In the genomic region with DNA sequence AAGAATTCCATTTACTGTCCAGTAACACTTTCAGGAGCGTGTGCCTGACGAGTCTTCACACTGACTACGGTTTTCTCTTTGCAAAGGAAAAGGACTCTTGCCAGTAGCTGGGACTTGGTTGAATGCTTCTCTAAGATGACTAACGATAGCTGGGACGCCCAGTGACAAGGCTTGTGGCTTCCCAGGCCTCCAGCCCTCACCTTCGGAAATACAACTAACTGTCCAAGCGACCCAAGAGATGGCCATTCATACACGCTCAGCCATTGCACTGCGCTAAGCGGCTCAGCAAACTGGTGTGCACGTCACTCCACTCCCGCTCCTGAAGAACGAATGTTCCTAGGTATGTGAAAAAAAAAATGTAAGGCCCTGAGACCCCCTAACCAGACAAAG, we compare ENCODE assay signal across 7 mouse cellular contexts. TPM values are rescaled to one million over a fixed set of nuclear protein-coding genes. Genes with fewer than 3 reads are reported as not detected.
DNase-seq lines count a peak whose midpoint lies in the region; ATAC-seq and TF ChIP-seq lines count a peak whose summit lies in the region.

No protein-coding gene starts in this region.

- H3K27ac ChIP-seq in heart, postnatal 0 days (ENCODE audit: low read depth) = no peak overlapping the region
- no peak overlapping the region for H3K27ac ChIP-seq in liver, adult 2 months (replicated peaks; ENCODE audit: insufficient read depth, low read depth, low read length)
- H3K27ac ChIP-seq in olfactory bulb, adult 2 months (ENCODE audit: insufficient read depth, low read depth, low read length) = no peak overlapping the region

- H3K27me3 ChIP-seq in heart, postnatal 0 days (ENCODE audit: control insufficient read depth, insufficient read depth, low read length) = no peaks in the 10 kb centered on the region
- H3K27me3 ChIP-seq in liver, adult 2 months (ENCODE audit: control insufficient read depth, insufficient read depth, low read length) = peaks cover 3% of the 10 kb centered on the region; the same call in 1 of the 2 replicates

- peaks cover 8% of the 10 kb centered on the region; the same call in 1 of the 2 replicates for H3K4me1 ChIP-seq in heart, postnatal 0 days (ENCODE audit: control insufficient read depth, insufficient read depth)
- peaks cover 2% of the 10 kb centered on the region; the same call in 1 of the 2 replicates for H3K4me1 ChIP-seq in liver, adult 2 months (ENCODE audit: control insufficient read depth, insufficient read depth, low read length)
- H3K4me1 ChIP-seq in olfactory bulb, adult 2 months (ENCODE audit: control insufficient read depth, insufficient read depth, low read length) = peaks cover 6% of the 10 kb centered on the region

- WGBS in heart, postnatal 0 days = 10% methylated on average over 13 of the region's 13 CpGs
- WGBS in liver, adult 2 months = 8% methylated on average over 13 of the region's 13 CpGs
- WGBS in olfactory bulb, adult 2 months = 8% methylated on average over 13 of the region's 13 CpGs

- H3K9me3 ChIP-seq in heart, postnatal 0 days (replicated peaks; ENCODE audit: control insufficient read depth, low read length) = no peaks in the 10 kb centered on the region

- H3K9ac ChIP-seq in heart, postnatal 0 days (replicated peaks; ENCODE audit: low read depth, low read length) = peak overlapping the region; percentile 57
- 0 out of 2 replicates have a peak overlapping the region, but pooled peaks have one; percentile 4 for H3K9ac ChIP-seq in liver, adult 2 months (ENCODE audit: low read depth, low read length)

- intact Hi-C loops in gastrocnemius, postnatal 36 days (cut with DNase I) = no loop called here

- H3K4me3 ChIP-seq in heart, postnatal 0 days (ENCODE audit: low read depth, low read length) = peak overlapping the region; percentile 80
- peak overlapping the region; percentile 95 for H3K4me3 ChIP-seq in liver, adult 2 months (ENCODE audit: insufficient read depth, low read depth, low read length)
- peak overlapping the region; percentile 29 for H3K4me3 ChIP-seq in olfactory bulb, adult 2 months (ENCODE audit: insufficient read depth, low read depth, low read length)

- peak overlapping the region; percentile 77 for H3K4me2 ChIP-seq in heart, postnatal 0 days (ENCODE audit: low read depth, low read length)

- peak; percentile 9 to 52 for DNase-seq in right cerebral cortex, adult 2 months (ENCODE audit: low spot score in 2 of 2)
- no peak for DNase-seq in right cerebral cortex, adult 18-20 months
- DNase-seq in cerebellum, postnatal 14 days = peak; percentile 52 to 57
- DNase-seq in heart, postnatal 0 days (ENCODE audit: low spot score) = no peak
- no peak for DNase-seq in liver, adult 2 months (ENCODE audit: extremely low read depth, low read depth, low spot score)
- DNase-seq in gastrocnemius, postnatal 36 days = no peak

- no peak for ATAC-seq in heart, postnatal 0 days (ENCODE audit: insufficient read depth, low read depth)

- no peaks in the 10 kb centered on the region for H3K79me2 ChIP-seq in liver, adult 2 months (ENCODE audit: control insufficient read depth, insufficient read depth, low read length)

- no peak for TF ChIP-seq CTCF in heart, postnatal 0 days (IDR thresholded peaks at IDR 0.05; ENCODE audit: low read depth)
- no peak for TF ChIP-seq CTCF in liver, adult 2 months (IDR thresholded peaks at IDR 0.05; ENCODE audit: low read depth, low read length)
- TF ChIP-seq CTCF in olfactory bulb, adult 2 months (IDR thresholded peaks at IDR 0.05; ENCODE audit: insufficient read depth, low read depth, low read length) = no peak

- H3K36me3 ChIP-seq in heart, postnatal 0 days (replicated peaks; ENCODE audit: control insufficient read depth, insufficient read depth, low read length) = no peaks in the 10 kb centered on the region
- H3K36me3 ChIP-seq in liver, adult 2 months (ENCODE audit: control insufficient read depth, insufficient read depth, low read length) = no peaks in the 10 kb centered on the region

- TF ChIP-seq POLR2A in liver, adult 2 months (IDR thresholded peaks at IDR 0.05; ENCODE audit: extremely low read depth, insufficient read depth, low read length) = no peak
- TF ChIP-seq POLR2A in olfactory bulb, adult 2 months (IDR thresholded peaks at IDR 0.05; ENCODE audit: insufficient read depth, low read depth, low read length) = no peak

- no peak for TF ChIP-seq EP300 in heart, postnatal 0 days (IDR thresholded peaks at IDR 0.05; ENCODE audit: low read depth)

RNA-seq across cellular contexts. Expression of gene Golm1, which starts 0.9 kb away (rescaled TPM):
- total RNA-seq in heart, postnatal 0 days (2014; rRNA removed; ENCODE audit: low replicate concordance) = 26.6 and 30.4 TPM in 2 replicates
- polyA plus RNA-seq in heart, postnatal 0 days (2015; fragmentation: Nextera tagmentation; extraction: Ambion mirVana) = 19.9 and 20.8 TPM in 2 replicates
- 3.3 and 3.6 TPM in 2 replicates for total RNA-seq in liver, adult 2 months (2014; rRNA removed)
- 1.1 and 1.2 TPM in 2 replicates for polyA plus RNA-seq in liver, adult 2 months (2012; rRNA removed)
- polyA plus RNA-seq in olfactory bulb, adult 2 months (2012; ENCODE audit: insufficient read depth, insufficient read length, low replicate concordance, missing spikeins) = not detected in 2 replicates
- total RNA-seq in gastrocnemius, postnatal 36 days (2021) = 1 to 10 TPM; 5.9 to 6.8 TPM

RNA-seq across cellular contexts. Expression of gene 4921517D22Rik, which starts 19.2 kb away (rescaled TPM):
- not detected in 2 replicates for total RNA-seq in heart, postnatal 0 days (2014; rRNA removed; ENCODE audit: low replicate concordance)
- polyA plus RNA-seq in heart, postnatal 0 days (2015; fragmentation: Nextera tagmentation; extraction: Ambion mirVana) = not detected in 2 replicates
- total RNA-seq in liver, adult 2 months (2014; rRNA removed) = not detected in 2 replicates
- not detected in 2 replicates for polyA plus RNA-seq in liver, adult 2 months (2012; rRNA removed)
- polyA plus RNA-seq in olfactory bulb, adult 2 months (2012; ENCODE audit: insufficient read depth, insufficient read length, low replicate concordance, missing spikeins) = not detected in 2 replicates
- total RNA-seq in gastrocnemius, postnatal 36 days (2021) = not detected

RNA-seq across cellular contexts. Expression of gene Spata31d1a, which starts 35.4 kb away (rescaled TPM):
- not detected in 2 replicates for total RNA-seq in heart, postnatal 0 days (2014; rRNA removed; ENCODE audit: low replicate concordance)
- not detected in 2 replicates for polyA plus RNA-seq in heart, postnatal 0 days (2015; fragmentation: Nextera tagmentation; extraction: Ambion mirVana)
- not detected in 2 replicates for total RNA-seq in liver, adult 2 months (2014; rRNA removed)
- polyA plus RNA-seq in liver, adult 2 months (2012; rRNA removed) = not detected in 2 replicates
- polyA plus RNA-seq in olfactory bulb, adult 2 months (2012; ENCODE audit: insufficient read depth, insufficient read length, low replicate concordance, missing spikeins) = not detected in 2 replicates
- not detected for total RNA-seq in gastrocnemius, postnatal 36 days (2021)

RNA-seq across cellular contexts. Expression of gene Spata31d1b, which starts 37.3 kb away (rescaled TPM):
- total RNA-seq in heart, postnatal 0 days (2014; rRNA removed; ENCODE audit: low replicate concordance) = not detected in 2 replicates
- polyA plus RNA-seq in heart, postnatal 0 days (2015; fragmentation: Nextera tagmentation; extraction: Ambion mirVana) = not detected in 2 replicates
- total RNA-seq in liver, adult 2 months (2014; rRNA removed) = not detected in 2 replicates
- not detected in 2 replicates for polyA plus RNA-seq in liver, adult 2 months (2012; rRNA removed)
- polyA plus RNA-seq in olfactory bulb, adult 2 months (2012; ENCODE audit: insufficient read depth, insufficient read length, low replicate concordance, missing spikeins) = not detected in 2 replicates
- not detected for total RNA-seq in gastrocnemius, postnatal 36 days (2021)

RNA-seq across cellular contexts. Expression of gene Spata31d1d, which starts 56.8 kb away (rescaled TPM):
- total RNA-seq in heart, postnatal 0 days (2014; rRNA removed; ENCODE audit: low replicate concordance) = not detected in 2 replicates
- polyA plus RNA-seq in heart, postnatal 0 days (2015; fragmentation: Nextera tagmentation; extraction: Ambion mirVana) = not detected in 2 replicates
- not detected in 2 replicates for total RNA-seq in liver, adult 2 months (2014; rRNA removed)
- polyA plus RNA-seq in liver, adult 2 months (2012; rRNA removed) = not detected in 2 replicates
- polyA plus RNA-seq in olfactory bulb, adult 2 months (2012; ENCODE audit: insufficient read depth, insufficient read length, low replicate concordance, missing spikeins) = not detected in 2 replicates
- not detected for total RNA-seq in gastrocnemius, postnatal 36 days (2021)

Comparison
In these comparisons a context has a peak if more than half of its experiments do, and no peak if none do; other contexts are left out.
1. DNase-seq: peak in right cerebral cortex, adult 2 months (2 of 2) and cerebellum, postnatal 14 days (2 of 2); none in right cerebral cortex, adult 18-20 months (single experiment), heart, postnatal 0 days (single experiment), liver, adult 2 months (single experiment) and gastrocnemius, postnatal 36 days (0 of 2).
2. H3K4me3 ChIP-seq: peak in every context shown above with its lines; median percentile 95 in liver, adult 2 months; 80 in heart, postnatal 0 days; 29 in olfactory bulb, adult 2 months.